Mouse (Mus musculus): ENCODE measurements around the gene Fgd2. TPM values are rescaled to one million over a fixed set of nuclear protein-coding genes. Genes with fewer than 3 reads are reported as not detected.
"Not testable (repeated sequence)": the region's sequence is repeated elsewhere in the genome, so short reads cannot be mapped to it uniquely, and the experiment has no call there.

The Fgd2 gene
- polyA plus RNA-seq, 1 experiment = 26.4 TPM

GRCm38 (mm10) chr17:29361982-29362691, 1.4 kb downstream of the Fgd2 start:
- no peak for DNase-seq (ENCODE audit: low spot score)

DNA sequence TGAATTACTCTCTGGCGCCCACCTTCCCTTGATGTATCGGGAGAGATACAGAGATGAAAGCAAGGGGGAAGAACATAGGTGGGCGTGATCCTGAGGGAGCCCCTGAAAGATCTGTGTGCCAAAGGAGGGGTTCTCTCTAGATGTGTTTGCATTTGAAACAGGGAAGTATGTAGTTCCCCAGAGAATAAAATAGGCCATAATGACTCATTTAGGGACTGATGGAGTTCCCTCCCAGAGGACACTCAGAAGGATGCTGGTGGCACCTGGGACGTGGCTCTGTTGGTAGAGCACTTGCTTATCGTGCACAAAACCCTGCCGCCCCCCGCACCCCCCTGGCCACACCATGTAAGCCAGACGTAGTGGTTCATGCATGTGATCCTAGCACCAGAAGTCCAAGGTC, 2.4 kb downstream of the Fgd2 start:
- DNase-seq (ENCODE audit: low spot score) = no peak

- DNase-seq (ENCODE audit: low spot score) = no peak
Measured at GRCm38 (mm10) chr17:29365105-29365621, 4.4 kb downstream of the Fgd2 start.

DNA sequence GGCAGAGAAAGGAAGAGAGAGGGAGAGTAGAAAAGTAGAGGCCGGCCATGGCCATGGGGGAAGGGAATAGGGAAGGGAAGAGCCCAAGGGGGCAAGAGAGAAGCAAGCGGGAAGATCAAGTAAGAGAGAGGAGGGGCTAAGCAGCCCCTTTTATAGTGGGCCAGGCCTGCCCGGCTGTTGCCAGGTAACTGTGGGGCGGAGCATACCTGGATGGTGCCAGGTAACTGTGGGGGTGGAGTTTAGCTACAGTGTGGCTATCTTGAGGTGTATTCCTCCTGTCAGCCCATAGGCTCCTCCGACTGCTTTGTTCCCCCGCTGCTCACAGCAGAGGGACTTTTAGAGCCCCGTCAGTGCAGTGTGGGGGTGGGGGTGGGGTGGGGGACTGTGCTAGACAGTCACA, 8.0 kb downstream of the Fgd2 start:
- no peak for DNase-seq (ENCODE audit: low spot score)

- peak; percentile 79 for DNase-seq (ENCODE audit: low spot score)
Measured at GRCm38 (mm10) chr17:29370984-29371723, 10.4 kb downstream of the Fgd2 start.

GRCm38 (mm10) chr17:29375871-29376270, 15.2 kb downstream of the Fgd2 start:
- no peak for DNase-seq (ENCODE audit: low spot score)

DNA sequence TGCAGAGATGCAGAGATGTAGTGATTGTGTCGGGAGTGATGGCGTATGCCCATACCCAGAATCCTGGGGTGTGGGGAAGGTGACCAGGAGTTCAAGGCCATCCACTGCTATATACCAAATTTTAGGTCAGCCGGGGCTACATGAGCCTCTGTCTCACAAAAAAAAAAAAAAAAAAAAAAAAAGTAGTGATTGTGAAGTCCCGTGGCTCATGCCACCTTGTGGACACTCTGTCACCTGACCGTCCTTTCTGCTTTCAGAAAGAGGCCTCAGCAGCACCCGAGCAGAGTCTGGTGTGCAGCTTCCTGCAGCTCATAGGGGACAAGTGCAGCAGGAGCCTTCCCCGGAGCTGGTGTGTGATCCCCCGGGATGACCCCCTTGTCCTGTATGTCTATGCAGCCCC, 17.3 kb downstream of the Fgd2 start:
- DNase-seq (ENCODE audit: low spot score) = no peak

DNA sequence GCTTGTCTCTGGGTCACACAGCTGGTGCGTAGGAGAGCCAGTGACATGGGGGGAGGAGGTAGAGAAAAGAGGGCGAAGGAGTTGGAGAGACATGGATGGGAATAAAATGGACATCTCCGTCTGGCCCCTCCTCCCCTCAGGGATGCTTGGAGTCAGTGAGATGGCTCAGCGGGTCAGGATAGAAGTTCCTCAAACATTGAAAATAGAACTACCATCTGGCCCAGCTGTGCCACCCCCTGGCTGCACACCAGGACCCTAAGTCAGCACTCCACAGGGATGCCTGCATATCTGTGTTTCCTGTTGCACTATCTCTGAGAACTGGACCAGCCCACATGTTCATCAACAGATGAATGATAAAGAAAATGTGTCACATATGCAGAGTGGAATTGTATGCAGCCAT, 19.5 kb downstream of the Fgd2 start:
- no peak for DNase-seq (ENCODE audit: low spot score)

- DNase-seq (ENCODE audit: low spot score) = no peak
Measured at GRCm38 (mm10) chr17:29381472-29381871, 20.8 kb downstream of the Fgd2 start.

DNA sequence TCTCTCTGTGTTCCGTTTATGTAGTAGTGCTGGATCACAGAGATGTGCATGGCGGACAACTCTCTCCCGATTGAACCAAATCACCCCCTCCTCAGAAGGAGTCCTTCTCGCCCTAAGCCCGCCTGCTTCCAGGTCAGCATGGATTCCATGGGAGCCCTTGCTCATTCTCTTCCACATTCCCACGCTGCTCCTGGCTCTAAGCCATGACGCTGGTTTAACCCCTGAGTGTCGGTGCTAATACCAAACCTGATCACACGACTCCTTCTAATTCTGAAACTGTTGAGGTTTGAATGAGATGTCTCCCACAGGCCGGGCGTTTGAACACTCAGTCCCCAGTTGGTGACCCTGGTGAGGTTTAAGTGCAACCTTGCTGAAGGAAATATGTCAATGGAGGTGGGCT, 21.7 kb downstream of the Fgd2 start:
- no peak for DNase-seq (ENCODE audit: low spot score)

DNA sequence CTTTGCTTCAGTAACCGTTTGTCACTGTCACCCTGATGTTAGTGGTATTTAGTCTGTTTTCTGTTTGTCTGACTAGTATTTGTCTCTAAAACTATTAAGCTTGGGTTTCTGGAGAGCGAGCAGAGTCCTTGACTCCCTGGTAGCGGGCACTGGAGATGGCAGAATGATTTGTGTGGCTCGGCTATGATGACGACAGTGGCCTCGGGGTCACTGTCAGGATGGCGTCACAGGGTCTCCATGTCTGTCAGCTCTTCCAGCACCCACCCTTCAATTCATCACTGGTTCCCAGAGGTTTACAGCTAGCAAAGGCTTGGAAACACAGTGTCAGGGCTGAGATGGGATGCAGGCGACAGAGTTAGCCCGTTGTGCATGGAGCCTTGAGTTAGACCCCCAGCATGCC, 23.2 kb downstream of the Fgd2 start:
- DNase-seq (ENCODE audit: low spot score) = no peak

GRCm38 (mm10) chr17:29384850-29385438, 24.2 kb downstream of the Fgd2 start:
- DNase-seq (ENCODE audit: low spot score) = no peak

GRCm38 (mm10) chr17:29385746-29386145, 25.0 kb downstream of the Fgd2 start:
- no peak for DNase-seq (ENCODE audit: low spot score)

DNA sequence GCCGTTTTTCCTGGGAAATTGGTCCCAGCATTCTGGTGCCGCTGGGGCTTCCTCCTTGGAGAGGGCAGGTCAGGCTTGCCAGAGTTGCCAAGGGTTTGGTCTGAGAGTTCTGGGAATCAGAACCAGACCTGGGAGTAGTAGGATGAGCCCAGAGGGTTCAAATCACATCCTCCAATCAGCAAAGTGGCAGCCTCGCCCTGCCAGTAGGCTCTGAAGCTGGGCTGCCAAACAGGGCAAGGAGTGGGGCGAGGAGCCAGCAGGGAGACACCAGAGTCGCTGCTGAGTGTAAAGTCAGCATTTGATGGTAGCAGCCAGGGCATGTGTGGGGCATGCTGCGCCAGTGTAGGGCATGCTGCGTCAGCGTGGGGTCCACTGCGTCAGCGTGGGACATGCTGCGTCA, 28.3 kb downstream of the Fgd2 start:
- DNase-seq (ENCODE audit: low spot score) = no peak

DNA sequence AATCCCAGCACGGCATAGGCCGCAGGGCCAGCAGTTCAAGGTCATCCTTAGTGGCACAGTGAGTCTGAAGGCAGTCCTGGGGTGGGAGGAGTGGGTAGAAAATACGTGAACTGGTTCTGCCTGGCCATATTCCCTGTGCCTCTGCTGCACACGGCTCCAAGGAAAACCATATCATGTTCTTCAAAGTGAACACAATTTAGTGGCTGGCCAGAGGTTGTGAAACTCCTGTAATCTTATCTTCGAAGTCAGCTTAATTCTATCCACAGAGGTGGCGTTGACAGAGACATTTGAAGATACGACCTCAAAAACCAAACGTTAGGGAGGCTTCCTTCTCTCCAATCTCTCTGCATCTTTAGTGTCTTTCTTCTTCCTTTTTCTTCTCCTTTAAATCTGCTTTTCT, 30.6 kb downstream of the Fgd2 start:
- no peak for DNase-seq (ENCODE audit: low spot score)

DNA sequence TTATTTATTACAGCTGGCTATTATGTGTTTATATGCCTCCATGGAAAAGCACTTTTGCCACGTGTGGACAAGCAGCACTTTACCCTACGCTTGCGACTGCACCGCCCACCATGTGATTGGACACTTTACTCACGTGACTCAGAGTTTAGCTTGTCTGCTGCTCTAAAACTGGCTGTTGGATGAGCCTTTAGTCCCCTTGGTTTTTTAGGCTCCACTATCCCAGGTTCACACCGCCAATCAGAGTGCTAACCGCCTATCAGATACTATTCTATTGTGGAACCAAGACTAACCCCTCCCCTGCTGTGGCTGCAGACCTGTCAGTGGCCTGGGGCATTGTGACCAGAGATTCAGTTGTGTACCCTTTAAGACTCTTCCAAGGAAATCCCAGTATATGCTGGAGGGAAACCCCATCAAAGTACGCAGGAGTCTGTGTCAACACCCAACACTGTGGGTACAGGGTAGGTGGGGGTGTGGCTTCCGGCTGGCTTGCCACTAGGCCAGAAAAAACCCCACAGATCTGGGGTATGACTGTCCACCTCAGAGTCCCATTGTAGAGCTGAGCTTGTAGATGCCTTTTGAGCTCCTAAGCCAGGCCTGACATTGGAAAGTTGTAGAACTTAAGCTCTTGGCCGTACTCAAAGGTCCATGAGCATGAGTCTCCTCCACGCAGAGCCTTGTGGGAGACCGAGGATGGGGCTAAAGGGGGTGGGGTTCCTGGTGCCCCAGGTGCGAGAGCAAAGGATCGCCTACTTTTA, 32.8 kb downstream of the Fgd2 start:
- no peak for DNase-seq (ENCODE audit: low spot score)

DNA sequence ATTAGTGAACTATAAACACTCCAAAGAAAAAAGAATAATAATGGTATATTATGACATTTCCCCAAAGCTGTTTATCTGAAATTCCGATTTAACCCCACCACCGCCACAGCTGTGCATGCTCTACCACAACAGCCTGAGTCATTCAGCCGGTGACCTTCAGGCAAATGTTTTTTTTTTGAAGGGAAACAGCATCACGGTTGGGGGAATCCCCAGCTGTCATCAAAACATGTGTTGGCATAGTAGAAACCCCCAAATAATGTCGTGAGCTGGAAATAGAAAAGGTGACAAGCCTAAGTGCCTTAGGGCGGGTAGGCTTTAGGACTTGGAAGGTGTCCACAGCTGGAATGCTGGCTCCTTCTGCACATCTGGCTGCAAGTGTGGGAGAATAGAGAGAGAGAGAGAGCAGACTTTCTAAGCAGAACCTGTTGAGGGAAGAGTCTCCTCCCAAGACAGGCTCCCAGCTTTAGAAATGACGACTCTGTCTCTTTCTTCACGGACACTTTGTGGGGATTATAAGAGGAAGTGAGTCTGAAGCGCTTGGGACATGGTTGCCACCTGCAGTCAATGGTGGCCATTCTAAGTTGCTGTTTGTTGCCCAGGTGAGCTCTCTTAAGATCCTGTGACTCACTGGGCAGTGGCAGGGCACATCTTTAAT, 33.5 kb downstream of the Fgd2 start:
- no peak for DNase-seq (ENCODE audit: low spot score)

GRCm38 (mm10) chr17:29394761-29395160, 34.0 kb downstream of the Fgd2 start:
- DNase-seq (ENCODE audit: low spot score) = not testable (repeated sequence)

GRCm38 (mm10) chr17:29395381-29395780, 34.7 kb downstream of the Fgd2 start:
- DNase-seq (ENCODE audit: low spot score) = no peak

DNA sequence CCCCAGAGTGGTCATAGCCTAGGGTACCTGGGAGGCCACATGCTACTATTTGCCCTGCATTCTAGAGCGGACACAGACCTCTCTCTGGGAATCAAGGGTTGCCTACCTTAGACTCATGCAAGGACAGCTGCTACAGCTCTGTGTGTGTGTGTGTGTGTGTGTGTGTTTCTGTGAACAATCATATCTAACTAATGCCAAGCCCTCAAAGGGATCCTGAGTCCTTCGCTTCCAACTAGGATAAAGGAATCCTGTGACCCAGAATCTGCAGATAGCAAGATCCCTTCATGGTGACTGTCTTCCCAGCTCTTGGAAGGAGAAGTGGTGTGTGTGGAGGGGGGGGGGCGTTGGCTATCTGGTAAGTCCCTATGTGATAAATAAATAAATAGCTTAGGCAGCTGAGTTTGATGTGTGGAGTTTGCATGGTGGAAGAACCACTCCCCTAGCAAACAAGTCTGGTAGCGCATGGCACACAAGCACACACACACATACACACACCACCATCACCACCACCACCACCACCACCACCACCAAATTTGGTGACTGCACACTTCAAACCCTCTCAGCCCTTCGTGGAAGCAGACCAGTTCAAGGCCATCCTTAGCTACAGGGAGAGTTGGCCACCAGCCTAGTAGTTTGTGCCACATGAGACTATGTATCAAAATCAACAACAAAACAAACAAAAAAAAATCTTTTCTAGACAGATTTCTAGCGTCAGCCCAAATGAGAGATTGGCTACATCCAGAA, 35.5 kb downstream of the Fgd2 start:
- no peak for DNase-seq (ENCODE audit: low spot score)

GRCm38 (mm10) chr17:29396821-29397242, 36.1 kb downstream of the Fgd2 start:
- peak; percentile 62 for DNase-seq (ENCODE audit: low spot score)

All from urinary bladder, adult 2 months (tissue).